ENCODE assay signal across 19 mouse cellular contexts in genomic region chr7:47056273-47056672, GRCm38 (mm10).
"Had no signal": no experiment of that assay in that cellular context is flagged by ENCODE, and none has a peak within 500 bp of the region (broad histone marks: within the 10 kb centered on the region; RNA-seq: fewer than 3 reads in every experiment).

No protein-coding gene starts in this region.

- ATAC-seq: inflammation-experienced regulatory T-cells, adult 6 months; intestine, embryonic 16.5 days; midbrain, embryonic 15.5 days had no signal

- H3K27ac ChIP-seq: limb, embryonic 12.5 days; limb, embryonic 15.5 days; liver, embryonic 15.5 days; midbrain, embryonic 12.5 days; midbrain, embryonic 15.5 days; neural tube, embryonic 12.5 days; neural tube, embryonic 15.5 days; stomach, embryonic 15.5 days had no signal

- H3K4me3 ChIP-seq: limb, embryonic 12.5 days; limb, embryonic 15.5 days; liver, embryonic 15.5 days; midbrain, embryonic 12.5 days; midbrain, embryonic 15.5 days; neural tube, embryonic 12.5 days; neural tube, embryonic 15.5 days; stomach, embryonic 15.5 days had no signal

- H3K36me3 ChIP-seq: midbrain, embryonic 15.5 days; stomach, embryonic 15.5 days had no signal

- H3K9ac ChIP-seq: limb, embryonic 12.5 days; limb, embryonic 15.5 days; liver, embryonic 15.5 days; midbrain, embryonic 12.5 days; midbrain, embryonic 15.5 days; neural tube, embryonic 12.5 days; neural tube, embryonic 15.5 days; stomach, embryonic 15.5 days had no signal

- H3K4me2 ChIP-seq: limb, embryonic 12.5 days; limb, embryonic 15.5 days; liver, embryonic 11.5 days; liver, embryonic 15.5 days; midbrain, embryonic 12.5 days; midbrain, embryonic 15.5 days; neural tube, embryonic 12.5 days; neural tube, embryonic 15.5 days; stomach, embryonic 15.5 days had no signal

- H3K9me3 ChIP-seq: limb, embryonic 12.5 days; limb, embryonic 15.5 days; liver, embryonic 15.5 days; midbrain, embryonic 12.5 days; midbrain, embryonic 15.5 days; neural tube, embryonic 12.5 days; neural tube, embryonic 15.5 days; stomach, embryonic 15.5 days had no signal

- H3K27me3 ChIP-seq: limb, embryonic 12.5 days; limb, embryonic 15.5 days; midbrain, embryonic 12.5 days; midbrain, embryonic 15.5 days; neural tube, embryonic 12.5 days; neural tube, embryonic 15.5 days; stomach, embryonic 15.5 days had no signal

- DNase-seq: kidney, adult 18-20 months; kidney, adult 9 months; kidney, postnatal 14 days; left cerebral cortex, postnatal 4 days; lung, adult 2 months; right cerebral cortex, adult 18-20 months; right cerebral cortex, postnatal 14 days; thymus, postnatal 36 days had no signal
